In the genomic region with DNA sequence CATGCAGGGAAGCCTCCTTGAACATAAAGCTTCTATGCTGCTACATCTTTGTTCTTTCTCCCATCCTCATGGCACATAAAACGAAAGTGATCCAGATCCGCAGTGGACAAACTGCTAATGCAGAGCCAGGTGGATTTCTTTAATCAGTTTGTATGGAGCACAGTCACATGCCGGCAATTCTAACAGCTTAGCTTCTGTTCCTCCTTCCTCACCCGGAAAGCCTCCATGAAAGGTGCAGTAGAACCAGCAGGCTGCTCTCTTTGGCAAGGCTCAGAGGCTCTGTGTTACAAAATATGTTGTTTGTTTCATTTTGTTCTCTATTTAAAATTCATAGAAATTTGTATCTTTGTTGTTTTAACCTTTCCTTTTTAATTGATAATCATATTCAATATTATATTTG, we compare ENCODE assay signal across 26 mouse cellular contexts.
"Had no signal": no experiment of that assay in that cellular context is flagged by ENCODE, and none has a peak within 500 bp of the region (broad histone marks: within the 10 kb centered on the region; RNA-seq: fewer than 3 reads in every experiment).

No protein-coding gene starts in this region.

- DNase-seq: gastrocnemius, postnatal 14 days; gastrocnemius, postnatal 36 days; heart, adult 11 months; heart, adult 2 months; heart, postnatal 14 days; heart, postnatal 36 days; kidney, adult 11 months; kidney, adult 2 months; kidney, adult 9 months; kidney, postnatal 14 days; kidney, postnatal 36 days; layer of hippocampus, postnatal 36 days; liver; liver, embryonic 13.5 days; liver, postnatal 0 days had no signal

- H3K4me3 ChIP-seq: heart, adult 2 months; heart, embryonic 13.5 days; heart, embryonic 15.5 days; hindbrain, embryonic 13.5 days; hindbrain, embryonic 15.5 days; kidney, embryonic 15.5 days; limb, embryonic 10.5 days; limb, embryonic 12.5 days; liver, embryonic 13.5 days; liver, embryonic 15.5 days had no signal

- H3K27ac ChIP-seq: heart, adult 2 months; heart, embryonic 13.5 days; heart, embryonic 15.5 days; hindbrain, embryonic 13.5 days; hindbrain, embryonic 15.5 days; hindbrain, postnatal 0 days; kidney, embryonic 15.5 days; kidney, postnatal 0 days; limb, embryonic 10.5 days; limb, embryonic 12.5 days; liver, embryonic 13.5 days; liver, embryonic 15.5 days had no signal

- ATAC-seq: hindbrain, postnatal 0 days; intestine, embryonic 16.5 days; liver, postnatal 0 days had no signal
